Mouse (Mus musculus) limb, embryonic 14.5 days (tissue): ENCODE measurements around the gene Asah2. TPM values are rescaled to one million over a fixed set of nuclear protein-coding genes. Genes with fewer than 3 reads are reported as not detected.
"Not testable (repeated sequence)": the region's sequence is repeated elsewhere in the genome, so short reads cannot be mapped to it uniquely, and the experiment has no call there.

Experiments used
- ATAC-seq: fragments of 200-750 bp; cut with Nextera tagmentation; 2 replicates; pipeline ENCODE4 v1.8.0; 2017; ENCODE audit warnings: low read depth, moderate number of reproducible peaks, moderate TSS enrichment; ENCODE audit not compliant: low FRiP score
- DNase-seq: peaks from one replicate; pipeline ENCODE4 v3.0.0-alpha.2; 2015; ENCODE audit warnings: low spot score
- H3K27ac ChIP-seq: fragments of 300-500 bp; sonication (generic); replicated peaks from 2 replicates; pipeline ENCODE4 v1.5.1; 2014; ENCODE audit warnings: low read depth, mild to moderate bottlenecking, low read length, moderate library complexity, mixed read lengths
- H3K27me3 ChIP-seq: fragments of 300-500 bp; sonication (generic); 2 replicates; pipeline ENCODE4 v1.6.1; 2014; ENCODE audit warnings: low read length, mixed read lengths; ENCODE audit not compliant: control insufficient read depth, insufficient read depth
- H3K36me3 ChIP-seq: fragments of 300-500 bp; sonication (generic); 2 replicates; pipeline ENCODE4 v1.6.1; 2014; ENCODE audit warnings: mild to moderate bottlenecking, low read length, moderate library complexity, mixed read lengths; ENCODE audit not compliant: control insufficient read depth, insufficient read depth
- H3K4me1 ChIP-seq: fragments of 300-500 bp; sonication (generic); 2 replicates; pipeline ENCODE4 v1.6.1; 2014; ENCODE audit warnings: antibody characterized with exemption, low read length, mixed read lengths; ENCODE audit not compliant: control insufficient read depth, insufficient read depth
- H3K4me2 ChIP-seq: fragments of 300-500 bp; sonication (generic); replicated peaks from 2 replicates; pipeline ENCODE4 v1.6.1; 2014; ENCODE audit warnings: low read depth, mild to moderate bottlenecking, low read length, moderate library complexity; ENCODE audit not compliant: severe bottlenecking
- H3K4me3 ChIP-seq: fragments of 300-500 bp; sonication (generic); replicated peaks from 2 replicates; pipeline ENCODE4 v1.5.1; 2014; ENCODE audit warnings: low read length
- H3K9ac ChIP-seq: fragments of 300-500 bp; sonication (generic); 2 replicates; pipeline ENCODE4 v1.6.1; 2014; ENCODE audit warnings: mild to moderate bottlenecking, low read depth, low read length, moderate library complexity; ENCODE audit not compliant: severe bottlenecking
- H3K9me3 ChIP-seq: fragments of 300-500 bp; sonication (generic); 2 replicates; pipeline ENCODE4 v1.6.1; 2016; ENCODE audit warnings: low read length; ENCODE audit not compliant: control insufficient read depth
- POLR2A ChIP-seq: fragments of 200-500 bp; IDR thresholded peaks from 2 replicates; pipeline ENCODE4 v1.8.0; 2012; ENCODE audit warnings: inconsistent platforms, mild to moderate bottlenecking, moderate library complexity, borderline replicate concordance; ENCODE audit not compliant: insufficient read depth, insufficient read length; ENCODE audit errors: extremely low read depth
- WGBS: fragments of 180-500 bp; shearing (Covaris S2); extraction: QIAGEN DNeasy Blood & Tissue Kit; methylation state at CpG from one replicate; pipeline ENCODE4 v1.1.7; 2014; 5-methylcytosine and 5-hydroxymethylcytosine counted together
- polyA plus RNA-seq, 2 experiments: library from polyadenylated mRNA; depleted of rRNA in 1 of 2; stranded (reverse) in 1 of 2; unstranded in 1 of 2; fragments of >200 nt; fragmentation: Nextera tagmentation in 1 of 2; extraction: Ambion mirVana in 1 of 2; gene quantifications; 2 replicates each; pipeline versions ENCODE4 v1.2.1 to v1.2.3; 2012 to 2014

Gene Asah2
- polyA plus RNA-seq, 2 experiments: 2.2 to 6.4 TPM

DNA sequence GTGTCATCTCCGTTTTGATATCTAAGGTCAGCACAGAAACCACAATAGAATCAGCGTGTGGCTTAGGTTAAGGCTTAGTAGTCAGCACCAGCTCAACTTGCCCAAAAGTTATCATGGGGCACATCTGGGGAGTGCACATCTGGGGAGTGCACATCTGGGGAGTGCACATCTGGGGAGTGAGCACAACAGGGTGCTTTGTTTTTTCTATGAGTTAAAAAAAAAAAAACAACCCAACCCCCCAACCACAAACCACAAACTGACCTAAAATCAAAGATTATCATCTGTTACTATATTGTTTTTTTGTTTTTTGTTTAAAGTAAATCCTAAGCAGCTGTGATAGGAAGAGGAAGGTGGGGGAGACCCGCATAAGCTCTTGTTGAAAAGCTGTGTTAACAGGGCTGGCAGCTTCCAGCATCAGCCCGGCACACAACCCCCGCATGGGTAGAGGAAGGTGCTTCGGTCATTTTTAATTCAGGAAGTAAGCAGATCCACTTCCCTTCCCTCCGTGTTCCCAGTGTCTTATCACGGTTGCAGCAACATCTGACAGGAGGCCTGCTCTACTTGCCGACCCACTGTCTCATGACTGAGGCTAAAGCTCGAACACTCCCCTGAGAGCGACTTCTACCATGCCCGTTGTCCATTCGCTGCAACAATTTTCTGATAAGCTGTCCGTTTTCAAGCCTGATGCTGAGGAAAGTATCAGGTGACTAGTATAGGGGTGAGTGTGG lies 30.5 kb upstream of the Asah2 start:
- Histone ChIP-seq H3K27ac (no peak overlapping the region), H3K27me3 (no peaks in the 10 kb centered on the region), H3K36me3 (0 out of 2 replicates have a peak, but pooled peaks cover 4% of the 10 kb centered on the region), H3K9me3 (no peaks in the 10 kb centered on the region), H3K4me3 (no peak overlapping the region), H3K4me2 (no peak overlapping the region), H3K4me1 (peaks cover 6% of the 10 kb centered on the region), H3K9ac (no peak overlapping the region)
- WGBS: 78% methylated on average over 14 of the region's 14 CpGs
- DNase-seq (no peak), ATAC-seq (no peak)
- no peak for TF ChIP-seq POLR2A

DNA sequence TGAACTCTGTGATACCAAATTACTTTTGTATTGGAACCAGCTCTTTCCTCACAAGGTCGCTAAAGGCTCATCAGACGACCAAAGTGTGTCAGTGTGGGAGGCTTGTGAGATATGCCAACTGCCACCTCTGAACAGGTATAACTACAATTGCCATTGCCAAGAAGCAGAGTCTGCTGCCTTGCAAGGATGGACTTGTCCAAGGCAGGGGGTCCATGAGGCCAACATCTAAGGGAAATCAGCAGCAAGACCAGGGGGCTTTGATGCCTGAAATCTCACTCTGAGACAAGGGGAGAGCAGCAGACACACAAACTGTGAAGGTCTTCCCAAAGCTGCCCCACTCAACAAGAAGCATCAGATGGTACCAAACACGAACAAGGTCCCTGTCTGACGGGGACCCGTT lies 29.9 kb upstream of the Asah2 start:
- Histone ChIP-seq H3K27me3 (no peaks in the 10 kb centered on the region), H3K9me3 (no peaks in the 10 kb centered on the region), H3K4me2 (no peak overlapping the region), H3K4me3 (no peak overlapping the region), H3K9ac (no peak overlapping the region), H3K27ac (no peak overlapping the region), H3K4me1 (peaks cover 6% of the 10 kb centered on the region), H3K36me3 (0 out of 2 replicates have a peak, but pooled peaks cover 4% of the 10 kb centered on the region)
- DNase-seq: no peak
- TF ChIP-seq POLR2A: no peak
- WGBS: 90% methylated on average over 5 of the region's 5 CpGs
- no peak for ATAC-seq

DNA sequence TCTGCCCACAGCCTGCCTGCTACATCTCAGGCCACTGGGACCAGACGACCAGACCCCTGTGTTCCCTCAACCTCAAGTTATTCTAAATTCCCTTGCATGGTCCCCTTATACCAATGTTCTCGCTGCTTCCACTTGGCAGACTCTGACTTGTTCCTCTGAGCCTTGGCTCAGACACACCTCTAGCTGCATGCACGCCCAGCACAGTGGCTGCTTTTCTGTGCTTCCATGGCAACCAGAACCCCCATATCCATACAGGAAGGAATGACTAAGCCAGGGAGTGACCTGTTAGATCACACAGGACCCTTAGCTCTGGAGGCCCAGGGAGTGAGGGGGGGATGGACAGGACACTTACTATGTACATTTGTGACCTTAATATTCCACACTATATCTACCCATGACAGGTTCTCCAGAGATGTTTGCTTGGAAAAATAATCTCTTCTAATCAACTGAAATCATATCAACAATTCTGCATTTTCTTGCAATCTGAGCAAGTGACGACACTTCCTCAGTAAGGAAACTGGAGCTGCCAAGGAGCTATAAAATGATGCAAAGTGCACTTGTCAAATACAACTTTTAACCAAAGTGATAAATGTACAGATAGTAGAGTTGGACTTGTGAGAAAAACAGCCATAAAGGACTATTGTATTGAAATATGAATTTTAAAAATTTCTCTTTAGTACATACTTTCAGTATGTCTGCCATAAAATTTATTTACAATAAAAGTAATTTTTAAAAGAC lies 29.0 kb upstream of the Asah2 start:
- Histone ChIP-seq H3K4me3 (no peak overlapping the region), H3K27me3 (no peaks in the 10 kb centered on the region), H3K9ac (no peak overlapping the region), H3K4me2 (no peak overlapping the region), H3K4me1 (peaks cover 6% of the 10 kb centered on the region), H3K36me3 (0 out of 2 replicates have a peak, but pooled peaks cover 4% of the 10 kb centered on the region), H3K27ac (no peak overlapping the region; the same call in 1 of the 2 replicates), H3K9me3 (no peaks in the 10 kb centered on the region)
- TF ChIP-seq POLR2A: no peak
- ATAC-seq (peak; percentile 75), DNase-seq (peak; percentile 55)
- 50% methylated on average over 4 of the region's 4 CpGs for WGBS

DNA sequence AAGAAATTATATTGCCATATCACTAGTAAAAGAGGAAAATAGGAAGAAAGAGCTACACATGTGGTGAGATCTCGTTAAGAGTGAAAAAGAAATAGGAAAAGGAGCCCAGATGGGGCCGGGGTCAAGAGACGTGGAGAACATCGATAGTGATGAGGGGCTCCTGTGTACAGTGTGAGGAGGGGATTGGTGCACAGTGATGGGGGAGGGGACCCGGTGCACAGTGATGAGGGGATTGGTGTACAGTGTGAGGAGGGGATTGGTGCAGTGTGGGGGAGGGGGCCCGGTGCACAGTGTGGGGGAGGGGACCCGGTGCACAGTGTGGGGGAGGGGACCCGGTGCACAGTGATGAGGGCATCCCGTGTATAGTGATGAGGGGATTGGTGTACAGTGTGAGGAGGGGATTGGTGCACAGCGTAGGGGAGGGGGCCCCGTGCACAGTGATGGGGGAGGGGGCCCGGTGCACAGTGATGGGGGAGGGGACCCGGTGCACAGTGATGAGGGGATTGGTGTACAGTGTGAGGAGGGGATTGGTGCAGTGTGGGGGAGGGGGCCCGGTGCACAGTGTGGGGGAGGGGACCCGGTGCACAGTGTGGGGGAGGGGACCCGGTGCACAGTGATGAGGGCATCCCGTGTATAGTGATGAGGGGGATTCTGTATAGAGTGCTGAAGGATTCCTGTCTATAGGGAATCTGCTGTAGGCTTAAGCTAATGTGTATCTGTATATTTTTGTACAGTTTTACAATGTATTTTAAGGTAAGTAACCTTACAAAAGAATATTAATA lies 23.9 kb upstream of the Asah2 start:
- ATAC-seq, H3K4me2 ChIP-seq, H3K9ac ChIP-seq, H3K27ac ChIP-seq, H3K27me3 ChIP-seq, H3K4me3 ChIP-seq, H3K9me3 ChIP-seq, H3K36me3 ChIP-seq, DNase-seq, H3K4me1 ChIP-seq: not testable (repeated sequence)
- 77% methylated on average over 14 of the region's 17 CpGs for WGBS

DNA sequence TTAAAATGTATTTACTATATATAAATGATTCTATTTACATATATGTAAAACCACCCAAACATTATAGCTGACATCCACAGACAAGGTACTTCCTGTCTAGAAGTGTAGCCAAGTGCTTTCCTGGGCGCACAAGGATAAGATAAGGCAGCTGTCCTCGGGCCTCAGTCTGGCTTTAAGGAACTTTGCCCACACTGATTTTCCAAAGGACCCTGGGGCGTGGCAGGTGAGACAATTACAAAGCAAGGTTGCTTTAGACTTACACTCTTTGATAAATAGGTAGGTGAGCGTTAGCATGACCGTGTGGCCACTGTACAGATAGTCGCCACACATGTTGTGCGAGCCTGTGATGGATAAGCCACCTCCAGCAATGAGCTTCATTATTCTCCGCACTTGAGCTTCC lies 21.3 kb upstream of the Asah2 start:
- no peak for ATAC-seq
- TF ChIP-seq POLR2A: no peak

More for the DNA sequence above, 21.3 kb upstream of the Asah2 start:
- Histone ChIP-seq H3K4me1 (no peaks in the 10 kb centered on the region), H3K27ac (no peak overlapping the region), H3K9ac (no peak overlapping the region), H3K36me3 (peaks cover 14% of the 10 kb centered on the region), H3K4me3 (no peak overlapping the region), H3K4me2 (no peak overlapping the region), H3K27me3 (no peaks in the 10 kb centered on the region), H3K9me3 (no peaks in the 10 kb centered on the region)
- no peak for DNase-seq
- WGBS: 95% methylated on average over 8 of the region's 8 CpGs
